ENCODE assay signal across 20 mouse cellular contexts in genomic region chr19:34819577-34820170, GRCm38 (mm10). TPM values are rescaled to one million over a fixed set of nuclear protein-coding genes. Genes with fewer than 3 reads are reported as not detected.
DNase-seq lines count a peak whose midpoint lies in the region; ATAC-seq and TF ChIP-seq lines count a peak whose summit lies in the region.
"Had no signal": no experiment of that assay in that cellular context is flagged by ENCODE, and none has a peak within 500 bp of the region (broad histone marks: within the 10 kb centered on the region; RNA-seq: fewer than 3 reads in every experiment).

No protein-coding gene starts in this region.

- ATAC-seq in liver, embryonic 16.5 days (ENCODE audit: low read depth), result peak; percentile 92

- no peak overlapping the region for H3K9ac ChIP-seq in liver, embryonic 16.5 days (ENCODE audit: low read depth, low read length)
- H3K9ac ChIP-seq: forebrain, embryonic 12.5 days; heart, embryonic 12.5 days; hindbrain, embryonic 15.5 days; lung, embryonic 14.5 days; midbrain, embryonic 12.5 days; neural tube, embryonic 15.5 days had no signal

- no peak for TF ChIP-seq POLR2A in kidney, adult 2 months (IDR thresholded peaks at IDR 0.05; ENCODE audit: low read depth, low read length)

- no peak for TF ChIP-seq CTCF in kidney, adult 2 months (conservative IDR thresholded peaks at IDR 0.05; ENCODE audit: insufficient read depth, insufficient read length, low read depth, low read length)

- 41% methylated on average over 5 of the region's 5 CpGs for WGBS in kidney, adult 2 months
- WGBS in liver, embryonic 16.5 days (ENCODE audit: insufficient replicate concordance), result 67% methylated on average over 5 of the region's 5 CpGs

- peaks cover 5% of the 10 kb centered on the region for H3K36me3 ChIP-seq in kidney, adult 2 months (ENCODE audit: control insufficient read depth, insufficient read depth, low read length)
- H3K36me3 ChIP-seq in liver, embryonic 16.5 days (ENCODE audit: control insufficient read depth, insufficient read depth), result no peaks in the 10 kb centered on the region; the same call in 1 of the 2 replicates

- H3K27ac ChIP-seq in kidney, adult 2 months (ENCODE audit: insufficient read depth, low read depth, low read length), result peak overlapping the region; percentile 87
- peak overlapping the region; percentile 83 for H3K27ac ChIP-seq in liver, embryonic 16.5 days (ENCODE audit: low read length)
- H3K27ac ChIP-seq: forebrain, embryonic 12.5 days; hindbrain, embryonic 15.5 days; midbrain, embryonic 12.5 days; neural tube, embryonic 15.5 days had no signal

- H3K27me3 ChIP-seq in kidney, adult 2 months (replicated peaks; ENCODE audit: control insufficient read depth, insufficient read depth, low read length), result no peaks in the 10 kb centered on the region
- H3K27me3 ChIP-seq in liver, embryonic 16.5 days (ENCODE audit: control insufficient read depth, insufficient read depth, low read depth, low read length), result no peaks in the 10 kb centered on the region
- H3K27me3 ChIP-seq: forebrain, embryonic 12.5 days; heart, embryonic 12.5 days; hindbrain, embryonic 15.5 days; midbrain, embryonic 12.5 days; neural tube, embryonic 15.5 days had no signal

- H3K4me1 ChIP-seq in kidney, adult 2 months (ENCODE audit: control insufficient read depth, insufficient read depth, low read length), result peaks cover 20% of the 10 kb centered on the region
- H3K4me1 ChIP-seq in liver, embryonic 16.5 days (ENCODE audit: control insufficient read depth, low read depth, low read length), result no peaks in the 10 kb centered on the region
- H3K4me1 ChIP-seq: heart, embryonic 12.5 days; neural tube, embryonic 15.5 days had no signal

- H3K4me3 ChIP-seq in kidney, adult 2 months (ENCODE audit: insufficient read depth, low read depth, low read length), result no peak overlapping the region
- H3K4me3 ChIP-seq in liver, embryonic 16.5 days (ENCODE audit: low read depth, low read length), result no peak overlapping the region
- H3K4me3 ChIP-seq: forebrain, embryonic 12.5 days; heart, embryonic 12.5 days; hindbrain, embryonic 15.5 days; midbrain, embryonic 12.5 days; neural tube, embryonic 15.5 days had no signal

- H3K9me3 ChIP-seq in liver, embryonic 16.5 days (replicated peaks; ENCODE audit: control insufficient read depth, low read length), result no peaks in the 10 kb centered on the region
- H3K9me3 ChIP-seq: forebrain, embryonic 12.5 days; heart, embryonic 12.5 days; hindbrain, embryonic 15.5 days; midbrain, embryonic 12.5 days; neural tube, embryonic 15.5 days had no signal

- H3K4me2 ChIP-seq in liver, embryonic 16.5 days (ENCODE audit: low read depth, low read length), result 0 out of 2 replicates have a peak overlapping the region, but pooled peaks have one; percentile 15
- H3K4me2 ChIP-seq: forebrain, embryonic 12.5 days; heart, embryonic 12.5 days; hindbrain, embryonic 15.5 days; lung, embryonic 14.5 days; midbrain, embryonic 12.5 days; neural tube, embryonic 15.5 days had no signal

- intact Hi-C loops in heart, postnatal 14 days (cut with DNase I), result no loop called here

- DNase-seq in heart, adult 11 months, result peak; percentile 85
- no peak for DNase-seq in heart, postnatal 14 days
- DNase-seq in kidney, adult 2 months, result peak; percentile 94
- DNase-seq in kidney, postnatal 36 days, result peak; percentile 78 to 91
- no peak for DNase-seq in neural tube, embryonic 10.5 days (ENCODE audit: extremely low spot score, low spot score)
- no peak for DNase-seq in frontal cortex, postnatal 10 days (ENCODE audit: low spot score in 2 of 2)
- no peak for DNase-seq in urinary bladder, postnatal 25 days (ENCODE audit: low spot score)
- DNase-seq: cerebellum, postnatal 14 days; gastrocnemius, postnatal 36 days; heart, postnatal 36 days; left cerebral cortex, postnatal 4 days; lung, embryonic 14.5 days; lung, postnatal 4 days; thymus, postnatal 4 days had no signal

RNA-seq across cellular contexts. Expression of gene Pank1, which starts 59.6 kb away (rescaled TPM):
- 10 to 100 TPM; 38.0 to 41.1 TPM for total RNA-seq in heart, postnatal 14 days (2021)
- 8.7 and 14.3 TPM in 2 replicates for polyA plus RNA-seq in kidney, adult 2 months (2012; rRNA removed)
- polyA plus RNA-seq in liver, embryonic 16.5 days (2015; fragmentation: Nextera tagmentation; extraction: Ambion mirVana), result 10.0 and 10.7 TPM in 2 replicates

Comparison
In these comparisons a context has a peak if more than half of its experiments do, and no peak if none do; other contexts are left out.
1. DNase-seq: peak in heart, adult 11 months (single experiment), kidney, adult 2 months (single experiment) and kidney, postnatal 36 days (2 of 2); none in heart, postnatal 14 days (0 of 2), neural tube, embryonic 10.5 days (single experiment), frontal cortex, postnatal 10 days (0 of 2) and urinary bladder, postnatal 25 days (single experiment).